Mouse (Mus musculus): ENCODE measurements around the gene Antxr2.
A peak's percentile ranks its signal among the peaks of the same experiment; 100 is the strongest.

Gene Antxr2

GRCm38 (mm10) chr5:97986656-97987294, 44.1 kb downstream of the Antxr2 start:
- DNase-seq: no peak

GRCm38 (mm10) chr5:97983375-97983774, 47.5 kb downstream of the Antxr2 start:
- DNase-seq: no peak

- DNase-seq: no peak
Observed at GRCm38 (mm10) chr5:97980472-97980871, 50.4 kb downstream of the Antxr2 start.

- DNase-seq: no peak
Observed at GRCm38 (mm10) chr5:97973293-97973692, 57.5 kb downstream of the Antxr2 start.

- DNase-seq: no peak
Observed at GRCm38 (mm10) chr5:97972029-97972428, 58.8 kb downstream of the Antxr2 start.

- no peak for DNase-seq
Observed at GRCm38 (mm10) chr5:97971236-97971635, 59.6 kb downstream of the Antxr2 start.

- DNase-seq: no peak
Observed at GRCm38 (mm10) chr5:97967044-97967443, 63.8 kb downstream of the Antxr2 start.

- no peak for DNase-seq
Observed at GRCm38 (mm10) chr5:97966101-97966500, 64.7 kb downstream of the Antxr2 start.

- no peak for DNase-seq
Observed at GRCm38 (mm10) chr5:97964444-97964843, 66.4 kb downstream of the Antxr2 start.

GRCm38 (mm10) chr5:97962512-97962911, 68.3 kb downstream of the Antxr2 start:
- DNase-seq: no peak

GRCm38 (mm10) chr5:97961786-97962185, 69.1 kb downstream of the Antxr2 start:
- DNase-seq: no peak

- DNase-seq: no peak
Observed at GRCm38 (mm10) chr5:97959651-97960050, 71.2 kb downstream of the Antxr2 start.

- DNase-seq: no peak
Observed at GRCm38 (mm10) chr5:97959010-97959409, 71.8 kb downstream of the Antxr2 start.

- no peak for DNase-seq
Observed at GRCm38 (mm10) chr5:97957501-97957900, 73.3 kb downstream of the Antxr2 start.

- DNase-seq: no peak
Observed at GRCm38 (mm10) chr5:97954193-97954772, 76.6 kb downstream of the Antxr2 start.

- no peak for DNase-seq
Observed at GRCm38 (mm10) chr5:97953241-97953920, 77.5 kb downstream of the Antxr2 start.

GRCm38 (mm10) chr5:97947261-97947660, 83.6 kb downstream of the Antxr2 start:
- no peak for DNase-seq

GRCm38 (mm10) chr5:97946236-97946635, 84.6 kb downstream of the Antxr2 start:
- DNase-seq: no peak

GRCm38 (mm10) chr5:97935140-97936129, 95.4 kb downstream of the Antxr2 start:
- peak; percentile 54 to 64 for DNase-seq

- no peak for DNase-seq
Observed at GRCm38 (mm10) chr5:97917654-97918053, 113.2 kb downstream of the Antxr2 start.

GRCm38 (mm10) chr5:97914890-97915289, 116.0 kb downstream of the Antxr2 start:
- DNase-seq: no peak

- DNase-seq: no peak
Observed at GRCm38 (mm10) chr5:97913901-97914300, 116.9 kb downstream of the Antxr2 start.

GRCm38 (mm10) chr5:97907482-97907881, 123.4 kb downstream of the Antxr2 start:
- DNase-seq: no peak
